Mouse (Mus musculus): ENCODE results near the gene Tex12.

- TF ChIP-seq EP300 (IDR thresholded peaks at IDR 0.05; ENCODE audit: low read depth), result no peak
- no peak for TF ChIP-seq CTCF (IDR thresholded peaks at IDR 0.05; ENCODE audit: low read depth)
These were observed 42.3 kb upstream of the Tex12 start, which contains the start of the genes Sdhd and Timm8b for GRCm38 (mm10) chr9:50603189-50603997.

Measured in heart, postnatal 0 days (tissue).